8 mouse cellular contexts compared by ENCODE assay signal in the genomic region with DNA sequence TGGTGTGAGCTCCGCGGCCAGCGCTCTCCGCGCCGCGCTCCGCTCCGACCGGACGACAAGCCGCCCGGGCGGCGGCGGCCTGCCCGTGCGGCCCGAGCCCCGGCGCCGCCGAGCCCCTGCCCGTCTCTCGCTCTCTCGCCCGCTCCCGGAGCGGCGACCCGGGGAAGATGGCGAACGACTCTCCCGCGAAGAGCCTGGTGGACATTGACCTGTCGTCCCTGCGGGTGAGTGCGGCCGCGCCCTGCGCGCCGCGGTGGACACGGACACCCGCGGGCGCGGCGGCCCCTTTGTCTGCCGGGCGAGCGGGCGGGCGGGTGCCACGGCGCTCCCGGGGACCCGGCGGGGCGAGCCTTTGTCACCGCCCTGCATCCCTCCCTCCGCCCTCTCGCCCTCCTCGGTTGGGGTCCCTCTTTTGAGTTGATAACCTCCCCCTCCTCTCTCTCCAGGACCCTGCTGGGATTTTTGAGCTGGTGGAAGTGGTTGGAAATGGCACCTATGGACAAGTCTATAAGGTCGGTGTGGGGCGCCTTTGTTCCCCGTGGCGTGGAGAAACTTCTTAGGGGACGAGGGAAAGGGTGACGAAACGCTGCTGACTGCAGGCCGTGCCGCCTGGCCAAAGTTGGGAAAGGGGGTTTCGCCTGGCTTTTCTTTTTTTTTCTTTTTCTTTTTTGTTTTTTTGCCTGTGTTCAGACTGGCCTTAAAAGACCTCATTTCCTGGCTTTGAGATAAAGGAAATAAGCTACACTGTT. TPM values are rescaled to one million over a fixed set of nuclear protein-coding genes. Genes with fewer than 3 reads are reported as not detected.
A peak's percentile ranks its signal among the peaks of the same experiment; 100 is the strongest.
DNase-seq lines count a peak whose midpoint lies in the region; TF ChIP-seq lines count a peak whose summit lies in the region.

No protein-coding gene starts in this region.

- no peak for TF ChIP-seq POLR2A in liver, adult 2 months (IDR thresholded peaks at IDR 0.05; ENCODE audit: extremely low read depth, insufficient read depth, low read length)

- 0 out of 2 replicates have a peak, but pooled peaks cover 4% of the 10 kb centered on the region for H3K27me3 ChIP-seq in liver, adult 2 months (ENCODE audit: control insufficient read depth, insufficient read depth, low read length)

- H3K36me3 ChIP-seq in liver, adult 2 months (ENCODE audit: control insufficient read depth, insufficient read depth, low read length), result no peaks in the 10 kb centered on the region

- peak overlapping the region; percentile 74 for H3K4me3 ChIP-seq in liver, adult 2 months (ENCODE audit: insufficient read depth, low read depth, low read length)

- peak; percentile 44 to 66 for DNase-seq in spleen, adult 18-20 months
- no peak for DNase-seq in spleen, adult 12 weeks (ENCODE audit: low spot score)
- DNase-seq in cerebellum, postnatal 14 days, result peak; percentile 68 to 76
- peak; percentile 51 for DNase-seq in gastrocnemius, postnatal 10 days
- DNase-seq in induced T-regulatory cell, adult 2 months (ENCODE audit: low read depth), result peak; percentile 73
- DNase-seq in liver, adult 2 months (ENCODE audit: extremely low read depth, low read depth, low spot score), result no peak
- DNase-seq in neural tube, embryonic 10.5 days (ENCODE audit: extremely low spot score, low spot score), result peak; percentile 77
- DNase-seq in thymus, postnatal 10 days (ENCODE audit: low spot score in 2 of 2), result peak; percentile 29 to 51

- H3K4me1 ChIP-seq in liver, adult 2 months (ENCODE audit: control insufficient read depth, insufficient read depth, low read length), result peaks cover 11% of the 10 kb centered on the region

- H3K27ac ChIP-seq in liver, adult 2 months (replicated peaks; ENCODE audit: insufficient read depth, low read depth, low read length), result peak overlapping the region; percentile 14

- WGBS in liver, adult 2 months, result 1% methylated on average over 75 of the region's 75 CpGs

- peaks cover 9% of the 10 kb centered on the region for H3K79me2 ChIP-seq in liver, adult 2 months (ENCODE audit: control insufficient read depth, insufficient read depth, low read length)

- no peak for TF ChIP-seq CTCF in liver, adult 2 months (IDR thresholded peaks at IDR 0.05; ENCODE audit: low read depth, low read length)

- peak overlapping the region; percentile 89 for H3K9ac ChIP-seq in liver, adult 2 months (ENCODE audit: low read depth, low read length)

RNA-seq across cellular contexts. Expression of gene Map4k4, which starts 0.5 kb away (rescaled TPM):
- 100 to 1,000 TPM in 1 of 2 experiments, 10 to 100 TPM in 1; 87.8 to 121 TPM for total RNA-seq in gastrocnemius, postnatal 10 days (2021)
- total RNA-seq in liver, adult 2 months (2014; rRNA removed), result 10.7 and 12.4 TPM in 2 replicates
- polyA plus RNA-seq in liver, adult 2 months (2012; rRNA removed), result 6.3 and 7.2 TPM in 2 replicates

Comparison
In these comparisons a context has a peak if more than half of its experiments do, and no peak if none do; other contexts are left out.
1. DNase-seq: peak in spleen, adult 18-20 months (2 of 2), cerebellum, postnatal 14 days (2 of 2), gastrocnemius, postnatal 10 days (single experiment), induced T-regulatory cell, adult 2 months (single experiment), neural tube, embryonic 10.5 days (single experiment) and thymus, postnatal 10 days (2 of 2); none in spleen, adult 12 weeks (single experiment) and liver, adult 2 months (single experiment).